Mouse (Mus musculus): ENCODE measurements around the gene Crybb2. TPM values are rescaled to one million over a fixed set of nuclear protein-coding genes. Genes with fewer than 3 reads are reported as not detected.
"Not testable (repeated sequence)": the region's sequence is repeated elsewhere in the genome, so short reads cannot be mapped to it uniquely, and the experiment has no call there.

Crybb2 gene
- total and polyA plus RNA-seq, 2 experiments from 2014 or later: not detected

GRCm38 (mm10) chr5:113114264-113115225 is 44.6 kb upstream of the Crybb2 start:
- 11% methylated on average over 20 of the region's 20 CpGs for WGBS
- peak overlapping the region; percentile 89 for H3K27ac ChIP-seq (ENCODE audit: low read depth)
- H3K9ac ChIP-seq (replicated peaks; ENCODE audit: low read depth, low read length): no peak overlapping the region
- TF ChIP-seq CTCF (IDR thresholded peaks at IDR 0.05; ENCODE audit: low read depth) (no peak), EP300 (IDR thresholded peaks at IDR 0.05; ENCODE audit: low read depth) (no peak)
- H3K9me3 ChIP-seq (replicated peaks; ENCODE audit: control insufficient read depth, low read length): no peaks in the 10 kb centered on the region
- no peaks in the 10 kb centered on the region for H3K27me3 ChIP-seq (ENCODE audit: control insufficient read depth, insufficient read depth, low read length)
- peak overlapping the region; percentile 32; the same call in 1 of the 2 replicates for H3K4me2 ChIP-seq (ENCODE audit: low read depth, low read length)
- ATAC-seq (ENCODE audit: insufficient read depth, low read depth): peak; percentile 89
- peak; percentile 81 for DNase-seq (ENCODE audit: low spot score)
- 0 out of 2 replicates have a peak, but pooled peaks cover 6% of the 10 kb centered on the region for H3K36me3 ChIP-seq (replicated peaks; ENCODE audit: control insufficient read depth, insufficient read depth, low read length)
- peaks cover 49% of the 10 kb centered on the region for H3K4me1 ChIP-seq (ENCODE audit: control insufficient read depth, insufficient read depth)
- H3K4me3 ChIP-seq (ENCODE audit: low read depth, low read length): no peak overlapping the region

GRCm38 (mm10) chr5:113113120-113113519 is 43.2 kb upstream of the Crybb2 start:
- Histone ChIP-seq H3K36me3 (replicated peaks; ENCODE audit: control insufficient read depth, insufficient read depth, low read length) (0 out of 2 replicates have a peak, but pooled peaks cover 6% of the 10 kb centered on the region), H3K27me3 (ENCODE audit: control insufficient read depth, insufficient read depth, low read length) (no peaks in the 10 kb centered on the region), H3K4me2 (ENCODE audit: low read depth, low read length) (no peak overlapping the region), H3K9me3 (replicated peaks; ENCODE audit: control insufficient read depth, low read length) (no peaks in the 10 kb centered on the region), H3K9ac (replicated peaks; ENCODE audit: low read depth, low read length) (no peak overlapping the region), H3K27ac (ENCODE audit: low read depth) (peak overlapping the region; percentile 89), H3K4me3 (ENCODE audit: low read depth, low read length) (no peak overlapping the region), H3K4me1 (ENCODE audit: control insufficient read depth, insufficient read depth) (peaks cover 54% of the 10 kb centered on the region)
- no peak for ATAC-seq (ENCODE audit: insufficient read depth, low read depth)
- no peak for DNase-seq (ENCODE audit: low spot score)
- WGBS: 39% methylated on average over 5 of the region's 5 CpGs
- TF ChIP-seq CTCF (IDR thresholded peaks at IDR 0.05; ENCODE audit: low read depth) (no peak), EP300 (IDR thresholded peaks at IDR 0.05; ENCODE audit: low read depth) (no peak)

GRCm38 (mm10) chr5:113111336-113111735 is 41.4 kb upstream of the Crybb2 start:
- Histone ChIP-seq H3K36me3 (replicated peaks; ENCODE audit: control insufficient read depth, insufficient read depth, low read length) (0 out of 2 replicates have a peak, but pooled peaks cover 6% of the 10 kb centered on the region), H3K9ac (replicated peaks; ENCODE audit: low read depth, low read length) (no peak overlapping the region), H3K4me1 (ENCODE audit: control insufficient read depth, insufficient read depth) (peaks cover 66% of the 10 kb centered on the region), H3K9me3 (replicated peaks; ENCODE audit: control insufficient read depth, low read length) (no peaks in the 10 kb centered on the region), H3K4me3 (ENCODE audit: low read depth, low read length) (no peak overlapping the region), H3K4me2 (ENCODE audit: low read depth, low read length) (0 out of 2 replicates have a peak overlapping the region, but pooled peaks have one; percentile 14), H3K27me3 (ENCODE audit: control insufficient read depth, insufficient read depth, low read length) (no peaks in the 10 kb centered on the region), H3K27ac (ENCODE audit: low read depth) (peak overlapping the region; percentile 70)
- DNase-seq (ENCODE audit: low spot score): peak; percentile 43
- ATAC-seq (ENCODE audit: insufficient read depth, low read depth): no peak
- no peak for TF ChIP-seq CTCF (IDR thresholded peaks at IDR 0.05; ENCODE audit: low read depth)
- no peak for TF ChIP-seq EP300 (IDR thresholded peaks at IDR 0.05; ENCODE audit: low read depth)
- 8% methylated on average over 4 of the region's 4 CpGs for WGBS

- Histone ChIP-seq H3K4me1 (ENCODE audit: control insufficient read depth, insufficient read depth) (peaks cover 66% of the 10 kb centered on the region), H3K4me3 (ENCODE audit: low read depth, low read length) (no peak overlapping the region)
- 17% methylated on average over 1 of the region's 1 CpGs for WGBS
Measured at GRCm38 (mm10) chr5:113110929-113111328, 41.0 kb upstream of the Crybb2 start.

GRCm38 (mm10) chr5:113109651-113110050 is 39.7 kb upstream of the Crybb2 start:
- H3K27me3 ChIP-seq (ENCODE audit: control insufficient read depth, insufficient read depth, low read length); H3K4me2 ChIP-seq (ENCODE audit: low read depth, low read length); ATAC-seq (ENCODE audit: insufficient read depth, low read depth); H3K36me3 ChIP-seq (replicated peaks; ENCODE audit: control insufficient read depth, insufficient read depth, low read length); H3K27ac ChIP-seq (ENCODE audit: low read depth); DNase-seq (ENCODE audit: low spot score); H3K4me3 ChIP-seq (ENCODE audit: low read depth, low read length); H3K9me3 ChIP-seq (replicated peaks; ENCODE audit: control insufficient read depth, low read length); H3K9ac ChIP-seq (replicated peaks; ENCODE audit: low read depth, low read length): not testable (repeated sequence)
- peaks cover 56% of the 10 kb centered on the region for H3K4me1 ChIP-seq (ENCODE audit: control insufficient read depth, insufficient read depth)
- WGBS: 92% methylated on average over 2 of the region's 2 CpGs
- peak; percentile 55 for TF ChIP-seq CTCF (IDR thresholded peaks at IDR 0.05; ENCODE audit: low read depth)

More at GRCm38 (mm10) chr5:113110929-113111328, 41.0 kb upstream of the Crybb2 start:
- TF ChIP-seq CTCF (IDR thresholded peaks at IDR 0.05; ENCODE audit: low read depth) (no peak), EP300 (IDR thresholded peaks at IDR 0.05; ENCODE audit: low read depth) (no peak)
- Histone ChIP-seq H3K36me3 (replicated peaks; ENCODE audit: control insufficient read depth, insufficient read depth, low read length) (0 out of 2 replicates have a peak, but pooled peaks cover 6% of the 10 kb centered on the region), H3K4me2 (ENCODE audit: low read depth, low read length) (no peak overlapping the region), H3K9ac (replicated peaks; ENCODE audit: low read depth, low read length) (no peak overlapping the region), H3K27ac (ENCODE audit: low read depth) (peak overlapping the region; percentile 70), H3K27me3 (ENCODE audit: control insufficient read depth, insufficient read depth, low read length) (no peaks in the 10 kb centered on the region), H3K9me3 (replicated peaks; ENCODE audit: control insufficient read depth, low read length) (no peaks in the 10 kb centered on the region)
- ATAC-seq (ENCODE audit: insufficient read depth, low read depth) (no peak), DNase-seq (ENCODE audit: low spot score) (peak; percentile 49)

Data from heart, postnatal 0 days (tissue).